Mouse (Mus musculus): ENCODE measurements around the gene Mpnd. TPM values are rescaled to one million over a fixed set of nuclear protein-coding genes. Genes with fewer than 3 reads are reported as not detected.
"Not testable (repeated sequence)": the region's sequence is repeated elsewhere in the genome, so short reads cannot be mapped to it uniquely, and the experiment has no call there.

The Mpnd gene
- polyA plus RNA-seq, 1 experiment from 2014 or later, result 97.9 TPM

GRCm38 (mm10) chr17:56040030-56040856, 34.7 kb downstream of the Mpnd start, which contains the start of gene Chaf1a:
TSS of gene Chaf1a (plus strand) at chr17:56040439.
- Histone ChIP-seq H3K36me3 (ENCODE audit: control insufficient read depth, insufficient read depth, low read length) (peaks cover 11% of the 10 kb centered on the region), H3K27me3 (ENCODE audit: control insufficient read depth, insufficient read depth, low read length) (no peaks in the 10 kb centered on the region), H3K9me3 (ENCODE audit: control insufficient read depth, low read depth, low read length) (no peaks in the 10 kb centered on the region), H3K9ac (replicated peaks; ENCODE audit: low read depth, low read length) (peak within 1 kb of the TSS; percentile 87), H3K27ac (ENCODE audit: low read length) (peak within 1 kb of the TSS; percentile 86), H3K4me1 (ENCODE audit: control insufficient read depth, insufficient read depth, low read length) (peaks cover 15% of the 10 kb centered on the region), H3K4me3 (ENCODE audit: low read depth, low read length) (peak within 1 kb of the TSS; percentile 79), H3K4me2 (replicated peaks; ENCODE audit: low read depth, low read length) (peak within 1 kb of the TSS; percentile 79)
- peak; percentile 89 for ATAC-seq (ENCODE audit: insufficient number of reproducible peaks, insufficient read depth, low FRiP score, low read depth)
- under 1% methylated on average over 68 of the region's 68 CpGs for WGBS

GRCm38 (mm10) chr17:56040857-56041163, 35.3 kb downstream of the Mpnd start:
- H3K27ac ChIP-seq (ENCODE audit: low read length), result peak overlapping the region; percentile 86
- peaks cover 14% of the 10 kb centered on the region for H3K36me3 ChIP-seq (ENCODE audit: control insufficient read depth, insufficient read depth, low read length)
- no peaks in the 10 kb centered on the region for H3K27me3 ChIP-seq (ENCODE audit: control insufficient read depth, insufficient read depth, low read length)
- 2% methylated on average over 12 of the region's 12 CpGs for WGBS
- peak overlapping the region; percentile 79 for H3K4me2 ChIP-seq (replicated peaks; ENCODE audit: low read depth, low read length)
- H3K9me3 ChIP-seq (ENCODE audit: control insufficient read depth, low read depth, low read length), result no peaks in the 10 kb centered on the region
- peak overlapping the region; percentile 87 for H3K9ac ChIP-seq (replicated peaks; ENCODE audit: low read depth, low read length)
- peaks cover 10% of the 10 kb centered on the region; the same call in 1 of the 2 replicates for H3K4me1 ChIP-seq (ENCODE audit: control insufficient read depth, insufficient read depth, low read length)
- peak overlapping the region; percentile 79 for H3K4me3 ChIP-seq (ENCODE audit: low read depth, low read length)
- no peak for ATAC-seq (ENCODE audit: insufficient number of reproducible peaks, insufficient read depth, low FRiP score, low read depth)

- 73% methylated on average over 5 of the region's 5 CpGs for WGBS
- Histone ChIP-seq H3K9ac (replicated peaks; ENCODE audit: low read depth, low read length) (no peak overlapping the region), H3K4me3 (ENCODE audit: low read depth, low read length) (no peak overlapping the region), H3K27ac (ENCODE audit: low read length) (no peak overlapping the region), H3K27me3 (ENCODE audit: control insufficient read depth, insufficient read depth, low read length) (no peaks in the 10 kb centered on the region), H3K4me1 (ENCODE audit: control insufficient read depth, insufficient read depth, low read length) (no peaks in the 10 kb centered on the region), H3K36me3 (ENCODE audit: control insufficient read depth, insufficient read depth, low read length) (peaks cover 50% of the 10 kb centered on the region), H3K4me2 (replicated peaks; ENCODE audit: low read depth, low read length) (no peak overlapping the region), H3K9me3 (ENCODE audit: control insufficient read depth, low read depth, low read length) (no peaks in the 10 kb centered on the region)
- no peak; the same call in 1 of the 2 replicates for ATAC-seq (ENCODE audit: insufficient number of reproducible peaks, insufficient read depth, low FRiP score, low read depth)
Observed at GRCm38 (mm10) chr17:56051369-56051768, 45.9 kb downstream of the Mpnd start.

- Histone ChIP-seq H3K9ac (replicated peaks; ENCODE audit: low read depth, low read length) (no peak overlapping the region), H3K27ac (ENCODE audit: low read length) (no peak overlapping the region), H3K36me3 (ENCODE audit: control insufficient read depth, insufficient read depth, low read length) (peaks cover 50% of the 10 kb centered on the region), H3K4me2 (replicated peaks; ENCODE audit: low read depth, low read length) (no peak overlapping the region), H3K27me3 (ENCODE audit: control insufficient read depth, insufficient read depth, low read length) (no peaks in the 10 kb centered on the region), H3K4me1 (ENCODE audit: control insufficient read depth, insufficient read depth, low read length) (no peaks in the 10 kb centered on the region), H3K4me3 (ENCODE audit: low read depth, low read length) (no peak overlapping the region), H3K9me3 (ENCODE audit: control insufficient read depth, low read depth, low read length) (no peaks in the 10 kb centered on the region)
- ATAC-seq (ENCODE audit: insufficient number of reproducible peaks, insufficient read depth, low FRiP score, low read depth), result no peak
Observed at GRCm38 (mm10) chr17:56054938-56055337, 49.4 kb downstream of the Mpnd start.

GRCm38 (mm10) chr17:56055945-56056678, 50.6 kb downstream of the Mpnd start:
- Histone ChIP-seq H3K27me3 (ENCODE audit: control insufficient read depth, insufficient read depth, low read length) (no peaks in the 10 kb centered on the region), H3K4me3 (ENCODE audit: low read depth, low read length) (no peak overlapping the region), H3K4me1 (ENCODE audit: control insufficient read depth, insufficient read depth, low read length) (no peaks in the 10 kb centered on the region), H3K27ac (ENCODE audit: low read length) (no peak overlapping the region), H3K4me2 (replicated peaks; ENCODE audit: low read depth, low read length) (no peak overlapping the region), H3K9me3 (ENCODE audit: control insufficient read depth, low read depth, low read length) (no peaks in the 10 kb centered on the region), H3K9ac (replicated peaks; ENCODE audit: low read depth, low read length) (no peak overlapping the region), H3K36me3 (ENCODE audit: control insufficient read depth, insufficient read depth, low read length) (peaks cover 54% of the 10 kb centered on the region)
- 69% methylated on average over 4 of the region's 4 CpGs for WGBS
- ATAC-seq (ENCODE audit: insufficient number of reproducible peaks, insufficient read depth, low FRiP score, low read depth), result no peak

- Histone ChIP-seq H3K4me3 (ENCODE audit: low read depth, low read length) (no peak overlapping the region), H3K9ac (replicated peaks; ENCODE audit: low read depth, low read length) (no peak overlapping the region), H3K27ac (ENCODE audit: low read length) (no peak overlapping the region), H3K4me1 (ENCODE audit: control insufficient read depth, insufficient read depth, low read length) (no peaks in the 10 kb centered on the region), H3K9me3 (ENCODE audit: control insufficient read depth, low read depth, low read length) (no peaks in the 10 kb centered on the region), H3K4me2 (replicated peaks; ENCODE audit: low read depth, low read length) (no peak overlapping the region), H3K36me3 (ENCODE audit: control insufficient read depth, insufficient read depth, low read length) (peaks cover 59% of the 10 kb centered on the region), H3K27me3 (ENCODE audit: control insufficient read depth, insufficient read depth, low read length) (no peaks in the 10 kb centered on the region)
- ATAC-seq (ENCODE audit: insufficient number of reproducible peaks, insufficient read depth, low FRiP score, low read depth), result no peak
- 85% methylated on average over 11 of the region's 11 CpGs for WGBS
Observed at GRCm38 (mm10) chr17:56057381-56058120, 52.0 kb downstream of the Mpnd start.

- Histone ChIP-seq H3K4me1 (ENCODE audit: control insufficient read depth, insufficient read depth, low read length) (no peaks in the 10 kb centered on the region), H3K4me2 (replicated peaks; ENCODE audit: low read depth, low read length) (no peak overlapping the region), H3K9me3 (ENCODE audit: control insufficient read depth, low read depth, low read length) (no peaks in the 10 kb centered on the region), H3K36me3 (ENCODE audit: control insufficient read depth, insufficient read depth, low read length) (peaks cover 89% of the 10 kb centered on the region), H3K27me3 (ENCODE audit: control insufficient read depth, insufficient read depth, low read length) (no peaks in the 10 kb centered on the region), H3K27ac (ENCODE audit: low read length) (no peak overlapping the region), H3K4me3 (ENCODE audit: low read depth, low read length) (no peak overlapping the region), H3K9ac (replicated peaks; ENCODE audit: low read depth, low read length) (no peak overlapping the region)
- WGBS, result 91% methylated on average over 7 of the region's 7 CpGs
- ATAC-seq (ENCODE audit: insufficient number of reproducible peaks, insufficient read depth, low FRiP score, low read depth), result no peak
Observed at GRCm38 (mm10) chr17:56062081-56062480, 56.6 kb downstream of the Mpnd start.

GRCm38 (mm10) chr17:56065715-56066114, 60.2 kb downstream of the Mpnd start:
- H3K36me3 ChIP-seq (ENCODE audit: control insufficient read depth, insufficient read depth, low read length), result peaks cover 94% of the 10 kb centered on the region
- not testable (repeated sequence) for H3K27me3 ChIP-seq (ENCODE audit: control insufficient read depth, insufficient read depth, low read length); H3K9ac ChIP-seq (replicated peaks; ENCODE audit: low read depth, low read length); H3K4me3 ChIP-seq (ENCODE audit: low read depth, low read length); H3K4me1 ChIP-seq (ENCODE audit: control insufficient read depth, insufficient read depth, low read length); H3K4me2 ChIP-seq (replicated peaks; ENCODE audit: low read depth, low read length); ATAC-seq (ENCODE audit: insufficient number of reproducible peaks, insufficient read depth, low FRiP score, low read depth); H3K9me3 ChIP-seq (ENCODE audit: control insufficient read depth, low read depth, low read length); H3K27ac ChIP-seq (ENCODE audit: low read length)
- 77% methylated on average over 6 of the region's 6 CpGs for WGBS
